Mouse (Mus musculus) forebrain, embryonic 15.5 days (tissue): ENCODE data around the gene Neu1. TPM values are rescaled to one million over a fixed set of nuclear protein-coding genes. Genes with fewer than 3 reads are reported as not detected.
A peak's percentile ranks its signal among the peaks of the same experiment; 100 is the strongest.
"Not testable (repeated sequence)": the region's sequence is repeated elsewhere in the genome, so short reads cannot be mapped to it uniquely, and the experiment has no call there.

Source experiments
- ATAC-seq: fragments of 200-750 bp; cut with Nextera tagmentation; replicated peaks from 2 replicates; pipeline ENCODE4 v1.8.0; 2017; ENCODE audit warnings: mild to moderate bottlenecking, moderate TSS enrichment, moderate library complexity
- H3K27ac ChIP-seq: fragments of 300-500 bp; sonication (generic); replicated peaks from 2 replicates; pipeline ENCODE4 v1.5.1; 2015; ENCODE audit warnings: mild to moderate bottlenecking, inconsistent platforms
- H3K27me3 ChIP-seq: fragments of 300-500 bp; sonication (generic); 2 replicates; pipeline ENCODE4 v1.6.1; 2015; ENCODE audit warnings: inconsistent platforms
- H3K36me3 ChIP-seq: fragments of 300-500 bp; sonication (generic); 2 replicates; pipeline ENCODE4 v1.6.1; 2015; ENCODE audit warnings: mild to moderate bottlenecking, inconsistent platforms
- H3K4me1 ChIP-seq: fragments of 300-500 bp; sonication (generic); 2 replicates; pipeline ENCODE4 v1.6.1; 2015; ENCODE audit warnings: inconsistent platforms
- H3K4me2 ChIP-seq: fragments of 300-500 bp; sonication (generic); replicated peaks from 2 replicates; pipeline ENCODE4 v1.6.1; 2015; ENCODE audit warnings: mild to moderate bottlenecking, inconsistent platforms
- H3K4me3 ChIP-seq: fragments of 300-500 bp; sonication (generic); 2 replicates; pipeline ENCODE4 v1.5.1; 2015; ENCODE audit warnings: mild to moderate bottlenecking, inconsistent platforms
- H3K9ac ChIP-seq: fragments of 300-500 bp; sonication (generic); replicated peaks from 2 replicates; pipeline ENCODE4 v1.6.1; 2015; ENCODE audit warnings: mild to moderate bottlenecking, inconsistent platforms
- H3K9me3 ChIP-seq: fragments of 300-500 bp; sonication (generic); 2 replicates; pipeline ENCODE4 v1.6.1; 2016; ENCODE audit warnings: inconsistent platforms
- WGBS: fragments of 180-500 bp; shearing (Covaris S2); methylation state at CpG from one replicate; pipeline ENCODE4 v1.1.7; 2015; ENCODE audit warnings: mixed read lengths; 5-methylcytosine and 5-hydroxymethylcytosine counted together
- polyA plus RNA-seq: library from polyadenylated mRNA; unstranded; fragments of >200 nt; fragmentation: Nextera tagmentation; extraction: Ambion mirVana; gene quantifications from 2 replicates; pipeline ENCODE4 v1.2.1, GENCODE M21; 2015

The Neu1 gene
- polyA plus RNA-seq, 1 experiment from 2014 or later, result 31.0 TPM

DNA sequence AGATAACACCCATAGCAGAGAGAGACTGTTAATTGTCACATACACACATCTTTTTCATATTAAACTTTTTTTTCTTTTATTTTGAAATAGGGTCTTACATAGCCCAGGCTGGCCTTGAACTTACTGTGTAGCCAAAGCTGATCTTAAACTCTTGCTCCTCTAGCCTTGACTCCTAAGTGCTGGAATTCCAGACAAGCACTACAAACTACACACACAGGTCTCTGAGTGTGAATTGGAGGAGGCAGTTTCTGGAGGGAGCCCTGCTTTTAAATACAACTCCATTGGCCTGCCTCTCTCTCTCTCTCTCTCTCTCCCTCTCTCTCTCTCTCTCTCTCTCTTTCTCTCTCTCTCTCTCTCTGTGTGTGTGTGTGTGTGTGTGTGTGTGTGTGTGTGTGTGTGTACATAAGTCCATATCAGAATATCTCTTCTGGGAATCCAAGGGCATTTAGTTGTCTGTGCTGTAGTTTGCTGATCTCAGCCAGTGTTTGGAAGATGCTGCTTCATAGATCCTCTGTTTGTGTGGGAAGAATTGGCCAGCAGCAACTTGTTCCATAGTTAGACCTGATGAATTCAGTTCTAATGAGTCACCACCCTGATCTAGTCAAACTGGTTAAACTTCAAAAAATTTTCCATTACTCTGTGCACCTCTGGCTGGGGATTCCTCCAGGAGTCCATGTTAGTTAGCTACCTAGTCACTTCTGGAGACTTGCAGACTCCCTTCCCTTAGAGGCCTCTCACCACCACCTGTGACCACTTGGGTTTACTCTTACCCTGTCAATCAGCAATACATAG lies 29.8 kb downstream of the Neu1 start:
- peaks cover 14% of the 10 kb centered on the region for H3K27me3 ChIP-seq
- no peak overlapping the region for H3K9ac ChIP-seq
- H3K4me1 ChIP-seq, result peaks cover 7% of the 10 kb centered on the region; the same call in 1 of the 2 replicates
- no peaks in the 10 kb centered on the region for H3K9me3 ChIP-seq
- ATAC-seq, result no peak
- H3K36me3 ChIP-seq, result no peaks in the 10 kb centered on the region
- no peak overlapping the region for H3K27ac ChIP-seq
- H3K4me2 ChIP-seq, result no peak overlapping the region
- H3K4me3 ChIP-seq, result no peak overlapping the region

DNA sequence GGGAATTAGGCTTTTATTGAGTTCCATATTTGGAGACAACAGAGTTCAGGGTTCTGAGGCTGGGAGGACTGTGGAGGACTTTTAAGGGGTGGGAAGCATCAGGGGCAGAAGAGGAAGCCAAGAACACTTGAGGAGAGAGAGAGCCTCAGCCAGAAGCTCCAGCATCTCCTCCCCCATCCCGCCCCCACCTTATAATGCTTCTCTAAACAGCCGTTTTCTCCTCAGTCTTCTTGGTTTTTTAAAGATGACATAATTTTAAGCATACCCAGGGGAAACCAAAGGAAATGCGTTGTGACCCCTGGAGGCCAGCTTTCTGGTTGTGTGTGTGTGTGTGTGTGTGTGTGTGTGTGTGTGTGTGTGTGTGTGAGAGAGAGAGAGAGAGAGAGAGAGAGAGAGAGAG lies 31.1 kb downstream of the Neu1 start:
- Histone ChIP-seq H3K36me3 (no peaks in the 10 kb centered on the region), H3K4me1 (peaks cover 7% of the 10 kb centered on the region; the same call in 1 of the 2 replicates), H3K9me3 (no peaks in the 10 kb centered on the region), H3K27me3 (peaks cover 11% of the 10 kb centered on the region; the same call in 1 of the 2 replicates), H3K27ac (no peak overlapping the region), H3K4me3 (no peak overlapping the region), H3K9ac (no peak overlapping the region), H3K4me2 (no peak overlapping the region)
- ATAC-seq, result no peak
- WGBS, result 32% methylated on average over 3 of the region's 3 CpGs

DNA sequence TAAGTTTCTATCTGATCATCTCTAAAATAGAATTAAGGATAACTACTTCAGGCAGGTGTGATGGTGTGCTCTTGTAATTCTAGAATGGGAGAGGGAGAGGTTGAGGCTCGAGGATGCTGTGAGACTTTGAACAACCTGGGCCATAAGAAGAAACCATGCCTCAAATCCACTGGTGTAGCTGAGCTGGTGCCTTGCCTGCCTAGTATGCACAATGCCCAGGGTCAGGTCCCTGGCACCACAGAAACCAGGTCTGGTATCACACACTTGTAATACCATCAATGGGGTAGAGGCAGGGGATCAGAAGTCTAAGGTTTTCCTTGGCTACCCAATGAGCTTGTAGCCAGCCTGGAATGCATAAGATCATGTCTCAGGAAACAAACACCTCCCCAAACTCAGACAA lies 31.8 kb downstream of the Neu1 start:
- Histone ChIP-seq H3K36me3 (no peaks in the 10 kb centered on the region), H3K27me3 (peaks cover 15% of the 10 kb centered on the region; the same call in 1 of the 2 replicates)

DNA sequence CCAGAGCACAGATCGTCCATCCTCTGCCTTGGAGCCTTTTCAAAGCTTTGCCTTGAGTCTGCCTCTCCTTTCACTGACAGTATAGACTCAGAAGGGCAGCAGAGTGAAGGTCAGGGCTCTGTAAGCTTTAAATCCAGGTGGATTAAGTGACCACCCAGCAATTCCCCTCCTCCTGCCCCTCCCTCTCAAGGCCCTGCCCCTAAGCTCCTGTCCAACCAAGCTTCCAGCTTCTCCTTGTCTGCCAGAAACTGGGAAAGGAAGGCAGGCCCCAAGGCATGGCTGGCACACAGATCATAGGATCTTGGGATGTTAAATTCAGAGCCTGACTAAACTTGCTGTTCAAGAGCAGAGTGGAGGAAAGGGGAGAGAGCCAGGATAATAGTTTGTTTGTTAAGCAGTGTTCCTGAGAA lies 33.6 kb downstream of the Neu1 start:
- H3K4me3 ChIP-seq, result no peak overlapping the region
- ATAC-seq, result no peak
- no peak overlapping the region; the same call in 1 of the 2 replicates for H3K9ac ChIP-seq
- 10% methylated on average over 1 of the region's 1 CpGs for WGBS
- peaks cover 31% of the 10 kb centered on the region; the same call in 1 of the 2 replicates for H3K27me3 ChIP-seq
- H3K36me3 ChIP-seq, result no peaks in the 10 kb centered on the region
- peaks cover 3% of the 10 kb centered on the region; the same call in 1 of the 2 replicates for H3K4me1 ChIP-seq
- no peak overlapping the region for H3K4me2 ChIP-seq
- no peaks in the 10 kb centered on the region for H3K9me3 ChIP-seq
- H3K27ac ChIP-seq, result no peak overlapping the region

More for the DNA sequence above, 31.8 kb downstream of the Neu1 start:
- Histone ChIP-seq H3K27ac (no peak overlapping the region), H3K9me3 (no peaks in the 10 kb centered on the region), H3K4me1 (peaks cover 7% of the 10 kb centered on the region; the same call in 1 of the 2 replicates), H3K4me3 (no peak overlapping the region), H3K4me2 (no peak overlapping the region), H3K9ac (no peak overlapping the region)
- 60% methylated on average over 1 of the region's 1 CpGs for WGBS
- no peak for ATAC-seq

DNA sequence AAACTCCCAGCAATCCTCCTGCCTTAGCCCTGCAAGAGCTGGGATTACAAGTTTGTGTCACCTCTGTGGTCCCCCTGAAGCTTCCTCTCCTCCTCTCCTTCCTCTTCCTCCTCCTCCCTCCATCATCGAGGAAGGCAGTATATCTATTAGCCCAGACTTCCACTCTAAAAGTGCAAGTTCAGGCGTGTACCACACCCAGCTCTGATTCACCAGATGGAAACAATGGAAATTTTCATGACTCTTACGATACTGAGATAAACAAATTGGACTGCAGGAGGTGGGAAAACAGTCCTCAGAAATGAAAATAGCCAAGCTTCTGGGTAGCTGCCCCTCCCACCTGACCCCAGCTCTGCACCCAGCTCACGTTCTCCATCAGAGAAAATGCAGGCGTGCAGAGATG lies 34.6 kb downstream of the Neu1 start:
- Histone ChIP-seq H3K4me2 (no peak overlapping the region), H3K9me3 (no peaks in the 10 kb centered on the region), H3K9ac (no peak overlapping the region), H3K27ac (no peak overlapping the region), H3K4me3 (no peak overlapping the region), H3K27me3 (peaks cover 28% of the 10 kb centered on the region; the same call in 1 of the 2 replicates), H3K4me1 (no peaks in the 10 kb centered on the region), H3K36me3 (no peaks in the 10 kb centered on the region)
- no peak for ATAC-seq
- 79% methylated on average over 5 of the region's 5 CpGs for WGBS

DNA sequence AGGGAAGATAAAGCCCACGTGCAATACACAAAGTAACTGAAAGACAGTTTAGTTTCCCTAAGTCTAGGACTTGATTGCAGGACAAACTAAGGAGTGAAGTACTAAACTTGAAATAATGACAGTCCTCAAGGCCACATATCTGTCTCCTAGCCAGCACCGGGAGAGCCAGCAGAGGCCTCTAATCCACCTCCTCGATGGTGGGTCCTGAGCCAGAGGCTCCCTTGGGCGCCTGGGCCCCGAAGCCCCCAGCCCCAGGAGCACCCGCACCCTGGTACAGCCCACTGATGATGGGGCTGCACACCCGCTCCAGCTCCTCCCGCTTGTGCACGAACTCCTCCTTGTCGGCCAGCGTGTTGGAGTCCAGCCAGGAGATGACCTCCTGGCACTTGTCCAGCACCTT lies 38.8 kb downstream of the Neu1 start, which contains the start of gene Gm20481:
TSS of gene Gm20481 (plus strand) at position 91 of the 400 bp plus-strand sequence.
- H3K4me2 ChIP-seq, H3K9me3 ChIP-seq, H3K4me3 ChIP-seq, ATAC-seq, H3K36me3 ChIP-seq, H3K27ac ChIP-seq, H3K9ac ChIP-seq, H3K4me1 ChIP-seq: not testable (repeated sequence)
- WGBS, result 73% methylated on average over 7 of the region's 11 CpGs
- H3K27me3 ChIP-seq, result peaks cover 23% of the 10 kb centered on the region; the same call in 1 of the 2 replicates

DNA sequence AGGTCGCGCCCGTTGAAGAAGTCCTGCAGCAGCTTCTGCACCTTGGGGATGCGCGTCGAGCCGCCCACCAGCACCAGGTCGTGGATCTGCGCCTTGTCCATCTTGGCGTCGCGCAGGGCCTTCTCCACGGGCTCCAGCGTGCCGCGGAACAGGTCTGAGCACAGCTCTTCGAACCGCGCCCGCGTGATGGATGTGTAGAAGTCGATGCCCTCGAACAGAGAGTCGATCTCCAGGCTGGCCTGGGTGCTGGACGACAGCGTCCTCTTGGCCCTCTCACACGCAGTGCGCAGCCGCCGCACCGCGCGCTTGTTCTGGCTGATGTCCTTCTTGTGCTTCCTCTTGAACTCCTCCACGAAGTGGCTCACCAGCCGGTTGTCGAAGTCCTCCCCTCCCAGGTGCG lies 39.8 kb downstream of the Neu1 start:
- H3K4me3 ChIP-seq, H3K4me2 ChIP-seq, H3K4me1 ChIP-seq, H3K27ac ChIP-seq, H3K36me3 ChIP-seq, H3K9me3 ChIP-seq, H3K9ac ChIP-seq, ATAC-seq: not testable (repeated sequence)
- 42% methylated on average over 23 of the region's 37 CpGs for WGBS
- H3K27me3 ChIP-seq, result peaks cover 23% of the 10 kb centered on the region; the same call in 1 of the 2 replicates

DNA sequence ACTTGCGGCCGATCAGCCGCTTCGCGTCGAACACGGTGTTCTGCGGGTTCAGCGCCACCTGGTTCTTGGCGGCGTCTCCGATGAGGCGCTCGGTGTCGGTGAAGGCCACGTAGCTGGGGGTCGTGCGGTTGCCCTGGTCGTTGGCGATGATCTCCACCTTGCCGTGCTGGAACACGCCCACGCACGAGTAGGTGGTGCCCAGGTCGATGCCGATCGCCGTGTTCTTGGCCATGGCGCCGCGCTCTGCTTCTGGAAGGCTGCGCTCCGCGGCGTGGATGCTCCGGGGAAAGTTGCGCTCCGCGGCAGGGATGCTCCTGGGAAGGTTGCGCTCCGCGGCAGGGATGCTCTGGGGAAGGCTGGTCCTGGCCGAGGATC lies 40.6 kb downstream of the Neu1 start:
- Histone ChIP-seq H3K9ac (0 out of 2 replicates have a peak overlapping the region, but pooled peaks have one; percentile 30), H3K4me2 (peak overlapping the region; percentile 83), H3K27me3 (peaks cover 23% of the 10 kb centered on the region; the same call in 1 of the 2 replicates), H3K4me3 (peak overlapping the region; percentile 44)
- H3K36me3 ChIP-seq, H3K9me3 ChIP-seq, ATAC-seq, H3K4me1 ChIP-seq, H3K27ac ChIP-seq: not testable (repeated sequence)
- WGBS, result 0% methylated on average over 31 of the region's 43 CpGs

DNA sequence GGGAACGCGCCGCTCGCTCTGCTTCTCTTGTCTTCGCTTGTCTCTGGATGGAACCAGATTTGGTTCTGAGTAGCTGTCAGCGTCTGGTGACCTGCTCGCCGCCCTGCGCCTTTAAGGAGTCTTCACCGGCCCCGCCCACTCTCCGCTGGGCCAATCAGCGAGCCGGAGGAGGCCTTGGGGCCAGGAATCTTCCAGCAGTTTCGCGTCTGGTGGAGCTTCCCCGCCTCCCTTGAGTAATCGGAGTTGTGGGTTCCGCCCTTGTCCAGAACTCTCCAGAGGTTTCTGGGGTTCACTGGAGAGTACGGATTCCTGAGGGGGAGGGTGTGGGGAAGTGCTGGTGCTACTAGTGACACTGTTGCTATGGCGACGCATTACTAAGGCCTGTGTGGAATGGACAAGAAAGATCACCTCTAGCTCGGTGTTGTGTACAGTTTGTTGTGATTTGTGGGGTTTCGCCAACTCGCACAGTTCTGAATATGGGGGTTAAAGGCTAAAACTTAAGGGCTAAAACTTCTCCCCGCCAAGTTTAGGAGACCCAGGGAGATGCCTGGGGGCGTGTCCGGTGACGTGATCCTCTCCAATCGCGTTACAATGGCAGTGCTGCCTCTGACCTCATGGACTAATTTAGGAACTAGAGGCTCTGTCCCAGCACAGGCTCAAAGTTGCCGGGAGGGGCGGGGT lies 41.2 kb downstream of the Neu1 start, which contains the start of the genes Hspa1a and Hspa1l:
TSS of gene Hspa1a (minus strand) at position 88 of the 681 bp plus-strand sequence.
TSS of gene Hspa1l (plus strand) at position 635 of the 681 bp plus-strand sequence.
- H3K9ac ChIP-seq, result 0 out of 2 replicates have a peak within 1 kb of the TSS, but pooled peaks have one; percentile 30
- H3K36me3 ChIP-seq, H3K4me1 ChIP-seq, H3K27ac ChIP-seq, H3K9me3 ChIP-seq: not testable (repeated sequence)
- ATAC-seq, result peak; percentile 92
- WGBS, result under 1% methylated on average over 30 of the region's 33 CpGs
- peak within 1 kb of the TSS; percentile 83 for H3K4me2 ChIP-seq
- peak within 1 kb of the TSS; percentile 44 for H3K4me3 ChIP-seq
- peaks cover 23% of the 10 kb centered on the region; the same call in 1 of the 2 replicates for H3K27me3 ChIP-seq

DNA sequence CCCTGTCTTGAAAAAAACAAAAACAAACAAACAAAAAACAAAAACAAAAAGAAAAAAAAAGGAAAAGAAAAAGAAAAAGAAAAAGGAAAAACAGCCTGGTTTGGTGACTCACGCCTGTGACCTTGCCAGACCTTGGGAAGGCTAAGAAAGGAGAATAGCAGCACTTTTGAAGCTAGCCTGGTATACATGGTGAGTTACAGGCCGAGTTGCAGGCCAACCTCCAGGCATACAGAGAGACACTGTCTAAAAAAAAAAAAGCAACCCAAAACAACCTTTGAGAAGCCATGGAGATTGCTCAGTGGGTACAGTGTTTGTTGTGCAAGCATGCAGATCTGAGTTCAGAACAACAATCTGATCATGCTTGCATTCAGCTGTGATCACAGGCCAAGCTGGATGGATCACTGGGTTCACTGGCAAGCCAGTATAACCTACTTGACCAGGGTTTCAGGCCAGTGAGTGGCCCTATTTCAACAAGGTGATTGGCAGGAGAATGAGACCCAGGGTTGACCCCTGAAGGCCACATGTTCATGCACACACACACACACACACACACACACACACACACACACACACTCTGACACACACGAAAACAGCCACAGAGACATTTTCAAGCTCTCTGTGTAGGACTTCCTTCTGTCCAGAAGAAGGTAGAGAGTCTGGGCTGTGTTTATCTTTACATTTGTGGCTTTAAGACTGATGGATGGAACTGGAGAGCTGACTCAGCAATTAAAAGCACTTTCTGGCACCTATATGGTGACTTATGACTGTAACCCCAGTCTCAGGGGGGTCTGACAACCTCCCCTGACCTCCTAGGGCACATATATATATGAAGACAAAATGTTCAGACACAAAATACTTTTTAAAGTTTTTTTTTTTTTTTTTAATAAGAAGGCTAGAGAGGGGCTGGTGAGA lies 44.8 kb downstream of the Neu1 start:
- Histone ChIP-seq H3K9ac (no peak overlapping the region), H3K4me1 (peaks cover 14% of the 10 kb centered on the region), H3K27ac (no peak overlapping the region), H3K4me2 (no peak overlapping the region), H3K9me3 (no peaks in the 10 kb centered on the region), H3K36me3 (no peaks in the 10 kb centered on the region), H3K27me3 (no peaks in the 10 kb centered on the region), H3K4me3 (no peak overlapping the region)
- 90% methylated on average over 3 of the region's 3 CpGs for WGBS
- no peak for ATAC-seq

DNA sequence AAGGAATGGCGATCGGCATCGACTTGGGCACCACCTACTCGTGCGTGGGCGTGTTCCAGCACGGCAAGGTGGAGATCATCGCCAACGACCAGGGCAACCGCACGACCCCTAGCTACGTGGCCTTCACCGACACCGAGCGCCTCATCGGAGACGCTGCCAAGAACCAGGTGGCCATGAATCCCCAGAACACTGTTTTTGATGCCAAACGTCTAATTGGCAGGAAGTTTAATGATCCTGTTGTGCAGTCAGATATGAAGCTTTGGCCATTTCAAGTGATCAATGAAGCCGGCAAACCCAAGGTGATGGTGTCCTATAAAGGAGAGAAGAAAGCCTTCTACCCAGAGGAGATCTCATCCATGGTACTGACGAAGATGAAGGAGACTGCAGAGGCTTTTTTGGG lies 45.9 kb downstream of the Neu1 start:
- H3K36me3 ChIP-seq, result no peaks in the 10 kb centered on the region
- H3K9me3 ChIP-seq, result no peaks in the 10 kb centered on the region
- peaks cover 20% of the 10 kb centered on the region for H3K4me1 ChIP-seq
- H3K27me3 ChIP-seq, result no peaks in the 10 kb centered on the region
- ATAC-seq, result no peak
- H3K4me3 ChIP-seq, result no peak overlapping the region
- WGBS, result 94% methylated on average over 20 of the region's 20 CpGs
- H3K9ac ChIP-seq, result no peak overlapping the region
- no peak overlapping the region for H3K4me2 ChIP-seq
- no peak overlapping the region for H3K27ac ChIP-seq
